Mouse (Mus musculus): ENCODE data around the gene Pmpca. TPM values are rescaled to one million over a fixed set of nuclear protein-coding genes. Genes with fewer than 3 reads are reported as not detected.

The Pmpca gene
- polyA plus RNA-seq, 1 experiment from 2014 or later: 46.4 TPM

- H3K4me2 ChIP-seq (replicated peaks; ENCODE audit: low read depth): no peak overlapping the region
- H3K27ac ChIP-seq (ENCODE audit: low read depth, low read length): no peak overlapping the region
- H3K4me3 ChIP-seq (ENCODE audit: low read depth, low read length): no peak overlapping the region
- H3K4me1 ChIP-seq (replicated peaks; ENCODE audit: control insufficient read depth, insufficient read depth, low read length): 0 out of 2 replicates have a peak, but pooled peaks cover 5% of the 10 kb centered on the region
- no peaks in the 10 kb centered on the region; the same call in 1 of the 2 replicates for H3K36me3 ChIP-seq (ENCODE audit: control insufficient read depth, insufficient read depth)
- H3K27me3 ChIP-seq (replicated peaks; ENCODE audit: control insufficient read depth, insufficient read depth, low read length): no peaks in the 10 kb centered on the region
- no peak overlapping the region for H3K9ac ChIP-seq (ENCODE audit: low read depth, low read length)
- no peak for ATAC-seq
- 73% methylated on average over 7 of the region's 7 CpGs for WGBS
- TF ChIP-seq CTCF (IDR thresholded peaks at IDR 0.05; ENCODE audit: low read depth): no peak
- no peaks in the 10 kb centered on the region for H3K9me3 ChIP-seq (ENCODE audit: control insufficient read depth)
Measured at GRCm38 (mm10) chr2:26356678-26357077, 32.5 kb upstream of the Pmpca start.

DNA sequence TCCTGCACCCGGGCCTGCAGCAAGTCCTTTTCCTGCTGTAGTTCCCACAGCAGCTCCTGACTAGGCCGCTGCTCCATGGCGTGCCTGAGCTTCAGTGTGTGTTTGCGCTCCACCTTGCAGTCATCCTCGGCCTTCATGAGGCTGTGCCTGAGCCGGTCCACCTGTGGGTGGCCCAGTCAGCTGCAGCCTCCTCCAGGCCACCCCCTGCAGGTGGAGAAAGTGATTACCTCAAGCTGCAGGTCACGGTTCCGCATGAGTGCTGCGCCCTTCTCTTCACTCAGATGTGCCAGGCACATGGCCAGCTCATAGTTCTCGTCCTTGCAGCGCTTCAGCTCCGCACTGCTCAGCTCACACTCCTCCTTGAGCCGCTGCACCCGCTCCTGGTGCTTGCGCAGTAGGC is 31.7 kb upstream of the Pmpca start:
- Histone ChIP-seq H3K27ac (ENCODE audit: low read depth, low read length) (no peak overlapping the region), H3K36me3 (ENCODE audit: control insufficient read depth, insufficient read depth) (no peaks in the 10 kb centered on the region; the same call in 1 of the 2 replicates), H3K4me1 (replicated peaks; ENCODE audit: control insufficient read depth, insufficient read depth, low read length) (0 out of 2 replicates have a peak, but pooled peaks cover 5% of the 10 kb centered on the region), H3K9me3 (ENCODE audit: control insufficient read depth) (no peaks in the 10 kb centered on the region), H3K27me3 (replicated peaks; ENCODE audit: control insufficient read depth, insufficient read depth, low read length) (no peaks in the 10 kb centered on the region), H3K9ac (ENCODE audit: low read depth, low read length) (no peak overlapping the region), H3K4me2 (replicated peaks; ENCODE audit: low read depth) (no peak overlapping the region), H3K4me3 (ENCODE audit: low read depth, low read length) (no peak overlapping the region)
- TF ChIP-seq CTCF (IDR thresholded peaks at IDR 0.05; ENCODE audit: low read depth): peak; percentile 66
- 57% methylated on average over 15 of the region's 15 CpGs for WGBS
- ATAC-seq: 0 out of 2 replicates have a peak, but pooled peaks have one; percentile 15

DNA sequence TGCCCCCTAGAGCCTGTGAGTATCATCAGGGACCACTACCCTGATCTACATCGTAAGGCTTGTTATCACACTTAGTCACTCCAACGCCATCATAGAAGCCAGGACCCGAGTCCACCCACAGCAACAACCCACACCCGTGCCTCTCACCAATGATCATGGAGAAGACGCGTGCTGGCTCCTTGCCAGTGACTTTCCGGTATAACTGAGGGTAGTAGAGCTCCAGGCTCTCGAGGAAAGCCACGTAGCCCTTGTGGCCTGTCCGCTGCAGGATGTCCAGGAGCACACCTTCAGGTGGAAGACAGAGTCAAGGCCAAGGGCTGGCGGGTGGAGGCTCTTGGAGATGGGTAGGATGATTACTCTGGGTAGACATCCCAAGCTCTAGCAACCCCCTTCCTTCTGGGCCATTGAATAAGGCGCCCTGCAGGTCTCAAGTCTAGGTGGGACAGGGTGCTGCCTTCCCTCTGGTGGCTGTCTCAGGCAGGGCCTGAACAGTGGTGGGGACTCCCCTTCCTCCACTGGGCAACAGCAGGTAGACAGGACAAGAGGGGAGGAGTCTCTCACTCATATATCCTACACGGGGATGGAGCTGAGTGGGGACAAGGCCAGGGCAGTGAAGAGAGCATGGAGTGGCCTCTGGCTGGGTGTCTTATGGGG is 30.3 kb upstream of the Pmpca start:
- H3K27me3 ChIP-seq (replicated peaks; ENCODE audit: control insufficient read depth, insufficient read depth, low read length): no peaks in the 10 kb centered on the region
- WGBS: 84% methylated on average over 13 of the region's 13 CpGs

DNA sequence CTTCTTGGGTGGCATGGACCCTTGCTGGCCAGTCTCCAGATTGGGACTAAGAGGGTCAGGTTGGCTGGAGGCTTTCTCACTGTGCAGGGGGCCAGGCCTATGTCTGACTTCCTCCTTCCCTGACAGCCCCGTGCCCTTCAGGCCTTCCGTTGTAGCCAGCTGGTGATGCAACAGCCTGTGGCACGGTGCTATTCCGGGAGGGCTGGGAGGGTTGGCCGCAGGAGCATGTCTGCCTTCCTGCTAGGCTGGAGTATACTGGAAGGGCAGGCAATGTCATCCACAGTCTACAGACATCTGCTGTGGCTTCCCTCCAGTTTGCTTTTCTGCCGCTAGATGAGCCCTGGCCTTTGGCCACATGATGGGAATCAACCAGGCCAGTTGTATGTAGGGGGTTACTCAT is 29.2 kb upstream of the Pmpca start:
- 74% methylated on average over 6 of the region's 6 CpGs for WGBS
- no peak overlapping the region for H3K9ac ChIP-seq (ENCODE audit: low read depth, low read length)
- H3K9me3 ChIP-seq (ENCODE audit: control insufficient read depth): no peaks in the 10 kb centered on the region
- H3K4me1 ChIP-seq (replicated peaks; ENCODE audit: control insufficient read depth, insufficient read depth, low read length): no peaks in the 10 kb centered on the region
- H3K36me3 ChIP-seq (ENCODE audit: control insufficient read depth, insufficient read depth): no peaks in the 10 kb centered on the region; the same call in 1 of the 2 replicates
- no peak overlapping the region for H3K4me2 ChIP-seq (replicated peaks; ENCODE audit: low read depth)
- TF ChIP-seq CTCF (IDR thresholded peaks at IDR 0.05; ENCODE audit: low read depth): no peak
- no peak for ATAC-seq
- no peaks in the 10 kb centered on the region for H3K27me3 ChIP-seq (replicated peaks; ENCODE audit: control insufficient read depth, insufficient read depth, low read length)
- H3K27ac ChIP-seq (ENCODE audit: low read depth, low read length): no peak overlapping the region
- H3K4me3 ChIP-seq (ENCODE audit: low read depth, low read length): no peak overlapping the region

More for the DNA sequence above, 30.3 kb upstream of the Pmpca start:
- ATAC-seq: no peak; the same call in 1 of the 2 replicates
- Histone ChIP-seq H3K27ac (ENCODE audit: low read depth, low read length) (no peak overlapping the region), H3K9me3 (ENCODE audit: control insufficient read depth) (no peaks in the 10 kb centered on the region), H3K4me1 (replicated peaks; ENCODE audit: control insufficient read depth, insufficient read depth, low read length) (no peaks in the 10 kb centered on the region), H3K4me2 (replicated peaks; ENCODE audit: low read depth) (no peak overlapping the region), H3K9ac (ENCODE audit: low read depth, low read length) (no peak overlapping the region), H3K4me3 (ENCODE audit: low read depth, low read length) (no peak overlapping the region), H3K36me3 (ENCODE audit: control insufficient read depth, insufficient read depth) (no peaks in the 10 kb centered on the region; the same call in 1 of the 2 replicates)
- no peak for TF ChIP-seq CTCF (IDR thresholded peaks at IDR 0.05; ENCODE audit: low read depth)

- H3K4me1 ChIP-seq (replicated peaks; ENCODE audit: control insufficient read depth, insufficient read depth, low read length): no peaks in the 10 kb centered on the region
- no peaks in the 10 kb centered on the region for H3K27me3 ChIP-seq (replicated peaks; ENCODE audit: control insufficient read depth, insufficient read depth, low read length)
- H3K27ac ChIP-seq (ENCODE audit: low read depth, low read length): no peak within 1 kb of the TSS
- H3K36me3 ChIP-seq (ENCODE audit: control insufficient read depth, insufficient read depth): peaks cover 3% of the 10 kb centered on the region; the same call in 1 of the 2 replicates
- H3K9ac ChIP-seq (ENCODE audit: low read depth, low read length): no peak within 1 kb of the TSS
- H3K4me2 ChIP-seq (replicated peaks; ENCODE audit: low read depth): no peak within 1 kb of the TSS
- no peak within 1 kb of the TSS for H3K4me3 ChIP-seq (ENCODE audit: low read depth, low read length)
- WGBS: 27% methylated on average over 3 of the region's 3 CpGs
- ATAC-seq: peak; percentile 23; the same call in 1 of the 2 replicates
- no peak for TF ChIP-seq CTCF (IDR thresholded peaks at IDR 0.05; ENCODE audit: low read depth)
- H3K9me3 ChIP-seq (ENCODE audit: control insufficient read depth): no peaks in the 10 kb centered on the region
Measured at GRCm38 (mm10) chr2:26360772-26361171, 28.4 kb upstream of the Pmpca start, which contains the start of gene Card9. TSS of gene Card9 (minus strand) at chr2:26360918.

GRCm38 (mm10) chr2:26362991-26363390 is 26.1 kb upstream of the Pmpca start:
- no peak overlapping the region for H3K27ac ChIP-seq (ENCODE audit: low read depth, low read length)
- 90% methylated on average over 5 of the region's 5 CpGs for WGBS
- H3K4me2 ChIP-seq (replicated peaks; ENCODE audit: low read depth): no peak overlapping the region

More at GRCm38 (mm10) chr2:26362991-26363390, 26.1 kb upstream of the Pmpca start:
- H3K9me3 ChIP-seq (ENCODE audit: control insufficient read depth): no peaks in the 10 kb centered on the region
- no peak overlapping the region for H3K4me3 ChIP-seq (ENCODE audit: low read depth, low read length)
- H3K9ac ChIP-seq (ENCODE audit: low read depth, low read length): no peak overlapping the region
- no peaks in the 10 kb centered on the region for H3K4me1 ChIP-seq (replicated peaks; ENCODE audit: control insufficient read depth, insufficient read depth, low read length)
- H3K36me3 ChIP-seq (ENCODE audit: control insufficient read depth, insufficient read depth): peaks cover 25% of the 10 kb centered on the region
- no peaks in the 10 kb centered on the region for H3K27me3 ChIP-seq (replicated peaks; ENCODE audit: control insufficient read depth, insufficient read depth, low read length)
- no peak for TF ChIP-seq CTCF (IDR thresholded peaks at IDR 0.05; ENCODE audit: low read depth)
- ATAC-seq: no peak
